Mouse (Mus musculus) gastrocnemius, postnatal 25 days (tissue): ENCODE data around the gene Gnb1l. TPM values are rescaled to one million over a fixed set of nuclear protein-coding genes. Genes with fewer than 3 reads are reported as not detected.

ENCODE experiments used
- DNase-seq: peaks from one replicate; pipeline ENCODE4 v3.0.0; 2022
- long read RNA-seq, 2 experiments: library from polyadenylated mRNA; stranded (forward); transcript quantifications; one replicate each; pipeline ENCODE4 v2.0.0; 2021
- total RNA-seq, 2 experiments: library from RNA; stranded (reverse); gene quantifications; 1 replicate in 1 of 2; 2 replicates in 1 of 2; pipeline ENCODE4 v1.2.3; 2021

The Gnb1l gene
- total RNA-seq = 1 to 10 TPM; 3.4 to 3.6 TPM
- long read RNA-seq, experiment 1, partial matches to known transcripts = 2 of 12 reads
- long read RNA-seq, experiment 1, other reads (novel, unspliced or antisense) = 7 of 12 reads
- long read RNA-seq, experiment 2, partial matches to known transcripts = 0 of 9 reads
- long read RNA-seq, experiment 2, other reads (novel, unspliced or antisense) = 4 of 9 reads

DNA sequence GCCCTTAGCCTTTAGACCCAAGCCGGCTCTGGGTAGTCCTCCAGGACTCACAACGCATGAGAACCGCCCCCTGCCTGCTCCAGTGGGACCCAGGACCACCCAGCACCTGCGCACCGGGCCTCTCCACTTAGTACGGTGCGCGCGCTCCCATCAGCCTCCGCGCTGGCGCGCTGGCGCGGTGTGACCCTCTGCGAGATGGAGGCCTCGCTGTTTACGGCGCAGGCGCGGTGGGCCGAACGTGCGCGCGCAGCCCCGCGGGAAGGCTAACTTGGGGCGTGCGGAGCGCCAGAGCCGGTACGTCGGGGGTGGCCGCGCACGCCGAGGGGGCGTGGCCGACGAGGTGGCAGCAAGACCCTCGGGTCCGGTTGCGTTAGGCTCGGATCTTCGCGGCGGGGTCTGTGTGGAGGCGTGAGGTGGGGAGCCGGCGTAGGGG is at the start of gene Gnb1l, which contains the start of gene Rtl10:
Gene Gnb1l (plus strand): TSS at position 156 of the 433 bp plus-strand sequence.
Gene Rtl10 (plus strand): TSS at position 344 of the 433 bp plus-strand sequence.
- peak; percentile 94 for DNase-seq

DNA sequence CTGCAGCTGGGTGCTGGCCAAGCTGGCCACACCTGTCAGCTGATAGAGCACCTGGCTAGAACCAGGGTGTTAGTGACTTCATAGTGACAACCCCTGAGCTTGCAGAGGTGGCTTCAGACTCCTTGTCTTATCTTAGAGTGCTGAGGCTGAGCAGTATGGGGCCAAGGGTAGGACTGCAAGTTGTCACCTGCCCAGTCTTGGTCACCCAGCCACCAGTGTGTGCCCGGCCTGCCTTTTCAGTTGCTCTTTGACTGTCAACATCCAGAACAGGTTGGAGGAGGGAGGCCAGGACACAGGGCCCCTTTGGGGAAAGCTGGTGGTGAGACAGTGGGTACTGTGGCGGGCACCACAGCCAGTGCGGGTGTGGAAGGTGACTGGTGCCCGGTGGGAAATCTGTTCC is 49.5 kb upstream of the Gnb1l start:
- no peak for DNase-seq

DNA sequence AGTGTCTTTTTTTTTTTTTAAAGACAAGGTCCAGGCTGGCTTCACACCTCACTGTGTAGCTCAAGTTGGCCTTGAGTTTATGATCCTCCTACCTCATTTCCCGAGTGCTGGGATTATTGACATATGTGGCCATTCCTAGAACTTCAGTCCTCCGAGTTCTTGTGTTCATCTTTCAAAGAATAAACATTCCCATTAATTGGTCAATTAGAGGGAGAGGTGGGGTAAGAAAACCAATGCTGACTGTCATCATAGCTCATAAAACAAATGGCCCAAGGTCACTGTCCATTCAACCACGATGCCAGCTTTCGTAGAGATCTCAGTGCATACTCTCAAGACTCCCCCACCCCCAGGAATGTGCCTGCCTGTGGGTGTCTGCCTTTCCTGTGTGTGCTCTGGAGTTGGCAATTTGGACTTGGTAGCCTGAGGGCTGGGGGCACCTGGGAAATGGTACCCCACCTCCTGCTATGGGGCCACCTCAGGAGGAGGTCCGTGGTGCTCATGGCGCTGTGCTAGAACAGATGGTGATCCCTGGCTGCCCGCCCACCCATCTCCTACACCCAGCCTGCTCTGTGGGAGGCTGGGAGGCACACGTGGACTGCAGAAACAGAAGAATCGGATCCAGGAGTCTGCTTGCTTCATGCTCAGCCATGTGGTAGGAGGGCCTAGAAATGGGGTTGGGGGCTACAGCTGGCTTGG is 46.9 kb upstream of the Gnb1l start:
- no peak for DNase-seq

DNA sequence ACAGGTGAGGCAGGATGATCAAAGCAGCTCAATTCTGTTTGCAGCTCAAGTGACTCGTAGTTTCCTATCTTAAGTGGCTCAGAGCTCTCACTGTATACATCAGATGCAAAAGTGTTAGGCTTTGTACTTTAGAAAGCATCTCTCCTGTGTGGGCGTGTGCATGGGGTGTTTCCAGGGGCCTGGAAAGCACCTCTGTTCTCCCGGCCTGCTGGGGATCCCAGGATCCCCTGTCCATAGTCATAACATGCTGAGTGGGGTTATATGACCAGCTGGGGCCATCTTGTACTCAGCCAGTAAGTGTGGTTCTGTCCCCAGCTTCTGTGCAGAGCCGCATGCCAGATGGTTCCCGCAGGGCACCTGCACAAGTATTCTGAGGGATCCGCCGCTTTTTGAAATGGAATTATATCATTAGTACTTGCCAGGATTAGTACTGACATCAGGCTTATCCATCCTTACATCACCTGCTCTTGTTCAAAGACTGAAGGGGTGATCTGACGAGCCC is 46.1 kb upstream of the Gnb1l start:
- no peak for DNase-seq

DNA sequence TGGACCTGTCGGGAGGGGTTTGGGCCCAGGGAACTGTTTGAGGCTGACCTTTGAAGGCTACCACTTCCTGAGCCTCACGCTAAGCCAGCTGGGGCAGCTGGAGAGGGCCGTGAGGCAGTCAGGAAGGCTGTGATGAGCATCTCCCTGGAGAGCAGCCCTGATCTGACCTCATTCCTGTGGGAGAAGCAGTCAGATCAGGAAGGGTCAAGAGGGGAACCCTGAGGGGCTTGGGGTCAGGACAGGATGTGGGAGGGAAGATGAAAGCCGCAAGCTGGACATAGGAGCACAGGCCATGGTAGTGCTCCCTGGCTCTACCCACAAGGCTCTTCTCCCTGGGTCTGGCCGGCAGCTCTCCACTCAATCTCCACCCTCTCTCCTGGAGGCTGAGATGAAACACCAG is 44.7 kb upstream of the Gnb1l start:
- DNase-seq = no peak

DNA sequence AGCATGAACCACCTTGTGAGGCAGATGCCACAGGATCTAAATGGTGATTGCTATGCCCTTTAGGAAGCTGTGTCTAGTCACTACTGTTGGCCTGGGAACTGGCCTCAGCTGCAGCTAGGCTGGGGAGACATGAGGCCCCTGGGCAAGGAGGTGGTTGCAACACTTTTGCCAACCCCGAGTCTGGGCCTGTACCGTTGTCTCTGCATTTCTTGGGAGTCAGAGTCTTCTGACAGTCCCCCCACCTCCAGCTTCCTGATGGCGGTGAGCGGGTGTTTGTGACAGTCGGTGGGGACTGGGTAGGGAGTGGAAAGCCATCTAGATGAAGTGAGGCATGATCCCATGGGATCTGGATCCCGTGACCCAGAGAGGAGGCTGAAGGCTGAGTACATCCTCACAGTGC is 43.1 kb upstream of the Gnb1l start:
- DNase-seq = no peak

DNA sequence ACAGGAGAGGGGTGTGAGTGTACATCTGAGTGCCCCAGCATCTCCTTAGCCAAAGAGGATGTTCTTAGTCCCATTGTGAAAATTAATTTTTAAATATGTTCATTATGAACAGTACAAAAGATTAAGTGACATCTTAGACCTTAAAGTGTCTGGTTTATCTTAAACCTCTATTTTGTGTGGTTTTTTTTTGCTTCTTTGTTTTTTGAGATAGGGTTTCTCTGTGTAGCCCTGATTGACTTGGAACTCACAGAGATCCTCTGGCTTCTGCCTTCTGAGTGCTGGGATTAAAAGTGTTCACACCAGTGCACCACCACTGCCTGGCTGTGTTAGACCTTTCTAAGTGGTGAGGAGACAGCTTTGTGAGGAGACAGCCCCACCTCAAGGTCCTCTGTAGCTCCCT is 39.9 kb upstream of the Gnb1l start:
- DNase-seq = no peak

DNA sequence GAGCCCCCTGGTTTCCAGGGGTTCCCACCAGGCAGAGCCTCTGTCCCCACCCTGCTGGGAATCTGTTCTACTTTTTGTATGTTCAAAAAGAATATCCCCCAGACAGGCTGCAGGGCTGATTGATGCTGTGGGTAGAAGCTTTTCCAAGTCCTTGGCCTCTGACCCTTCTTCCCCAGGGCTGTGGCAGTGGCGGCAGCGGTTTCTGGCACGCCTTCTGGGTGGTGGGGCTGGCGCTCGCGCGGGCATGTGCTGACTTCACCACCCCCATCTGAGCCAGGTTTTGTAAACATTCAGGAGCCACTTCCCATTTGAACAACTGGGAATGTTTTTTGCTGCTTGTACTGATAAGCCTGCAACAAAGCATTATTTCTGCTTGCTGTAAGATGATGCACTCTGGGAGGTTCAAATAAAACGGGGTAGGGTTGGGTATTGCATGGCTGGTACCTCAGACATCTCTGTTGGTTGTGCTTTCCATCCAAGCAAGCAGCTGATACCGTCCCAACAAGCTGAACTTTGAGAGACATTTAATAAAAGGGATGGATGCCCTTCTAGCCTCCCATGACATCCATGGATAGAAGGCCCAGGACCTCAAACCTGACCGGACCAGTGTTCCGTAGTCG is 39.1 kb upstream of the Gnb1l start:
- DNase-seq = no peak

DNA sequence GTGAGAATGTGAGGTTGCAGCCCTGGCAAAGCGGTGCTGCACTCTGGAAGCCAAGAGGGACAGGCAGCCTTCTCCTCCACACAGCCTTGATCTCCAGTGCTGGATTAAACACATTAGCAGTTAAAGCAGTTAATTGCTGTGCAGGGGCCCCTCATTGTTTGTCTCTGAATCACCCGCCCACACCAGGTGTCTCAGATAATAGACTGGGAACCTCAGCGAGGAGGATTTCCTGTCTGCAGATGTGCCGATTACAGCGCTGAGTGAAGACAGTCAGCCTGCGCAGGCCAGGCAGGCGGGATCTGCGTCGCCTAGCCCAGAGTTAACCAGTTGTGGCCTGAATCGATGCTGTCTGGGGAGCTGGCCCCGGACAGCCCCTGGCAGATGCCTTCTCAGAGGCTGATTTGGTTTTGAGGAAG is 38.5 kb upstream of the Gnb1l start:
- no peak for DNase-seq

DNA sequence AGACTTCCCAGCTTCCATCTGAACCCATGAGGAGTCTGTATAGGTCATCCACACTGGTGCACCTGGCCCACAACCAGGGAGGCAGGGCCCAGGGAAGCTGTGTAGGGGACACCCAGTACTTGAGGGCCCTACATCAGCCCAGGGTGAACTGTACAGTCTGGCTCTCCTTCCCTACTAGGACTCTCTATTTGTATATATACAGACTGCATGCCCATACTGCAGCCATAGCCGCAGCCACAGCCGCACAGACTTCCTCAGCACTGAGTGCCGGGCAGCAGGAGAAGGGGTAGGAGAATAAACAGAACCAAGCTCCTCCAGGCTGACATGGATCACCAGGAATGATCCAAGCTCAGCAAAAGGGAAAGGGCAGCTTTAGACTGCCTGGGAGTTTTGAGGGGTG is 37.7 kb upstream of the Gnb1l start:
- DNase-seq = no peak

DNA sequence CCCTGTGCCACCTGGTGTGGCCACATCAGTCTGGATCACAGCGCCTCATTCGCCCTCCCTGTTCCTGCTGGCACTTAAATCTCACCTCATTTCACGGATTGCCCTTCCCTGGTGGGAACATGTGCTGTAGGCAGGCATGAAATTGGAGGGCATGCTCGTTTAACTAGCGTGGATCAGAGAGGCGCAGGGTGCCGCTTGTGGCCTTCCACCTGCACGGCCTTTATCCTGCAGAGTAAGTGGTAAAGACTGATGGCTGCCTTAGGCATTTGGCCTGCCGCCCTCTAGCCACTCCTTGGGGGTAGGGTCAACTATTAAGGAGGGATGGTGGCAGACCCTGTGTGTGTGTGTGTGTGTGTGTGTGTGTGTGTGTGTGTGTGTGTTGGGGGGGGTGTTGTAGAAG is 36.5 kb upstream of the Gnb1l start:
- no peak for DNase-seq

DNA sequence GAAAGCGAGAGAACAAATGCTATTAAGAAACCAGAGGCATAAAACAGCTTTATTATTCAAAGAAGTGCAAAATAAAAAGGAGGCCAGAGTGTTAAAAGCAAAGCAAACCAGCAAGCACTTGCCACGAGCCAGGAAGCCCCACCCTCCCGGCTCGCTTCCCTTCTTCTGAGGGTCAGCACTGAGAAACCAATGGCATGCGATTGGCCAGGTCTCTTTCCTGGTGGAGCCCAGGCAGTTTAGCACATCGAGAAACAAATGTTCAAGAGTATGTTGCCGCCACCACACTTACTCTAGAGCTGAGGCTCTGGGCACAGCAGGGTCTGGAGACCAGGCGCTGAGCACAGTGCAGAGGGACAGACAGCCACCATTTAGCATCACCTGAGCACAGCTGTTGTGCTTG is 35.9 kb upstream of the Gnb1l start:
- DNase-seq = no peak

DNA sequence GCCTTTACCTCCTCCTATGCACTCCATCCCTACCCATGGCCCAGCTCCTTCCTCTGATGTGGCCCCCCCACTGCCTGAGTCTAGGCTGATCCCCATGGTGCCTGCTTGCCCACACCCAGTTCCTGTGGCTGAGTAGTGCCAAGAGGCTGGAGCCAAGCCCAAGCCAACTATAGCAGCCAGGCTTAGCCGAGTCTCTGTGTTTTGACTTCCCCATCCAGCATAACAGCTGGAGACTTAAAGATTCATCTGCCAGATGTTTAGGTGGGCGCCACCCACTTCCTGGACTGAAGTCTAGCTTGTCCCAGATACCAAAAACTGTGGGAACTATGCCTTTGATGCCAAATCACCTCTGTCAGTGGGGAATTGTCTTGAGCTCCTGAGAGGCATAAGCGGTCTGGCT is 34.2 kb upstream of the Gnb1l start:
- DNase-seq = peak; percentile 49

DNA sequence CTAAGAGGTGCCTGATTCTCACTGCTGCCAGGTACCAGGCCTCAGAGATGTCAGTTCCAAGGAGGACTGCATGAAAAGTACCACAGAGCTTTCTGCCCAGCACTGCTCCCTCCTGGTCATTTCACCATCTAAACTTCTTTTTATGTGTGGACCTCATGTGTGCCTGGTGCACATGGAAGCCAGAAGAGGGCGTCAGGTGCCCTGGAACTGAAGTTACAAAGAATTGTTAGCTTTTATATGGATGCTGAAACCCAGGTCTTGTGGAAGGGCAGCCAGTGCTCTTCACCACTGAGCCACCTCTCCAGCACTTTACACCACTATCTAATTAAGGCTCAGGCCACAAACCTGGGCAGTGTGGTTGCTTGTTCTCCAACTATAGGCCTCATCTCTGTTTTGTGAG is 27.7 kb upstream of the Gnb1l start:
- no peak for DNase-seq

DNA sequence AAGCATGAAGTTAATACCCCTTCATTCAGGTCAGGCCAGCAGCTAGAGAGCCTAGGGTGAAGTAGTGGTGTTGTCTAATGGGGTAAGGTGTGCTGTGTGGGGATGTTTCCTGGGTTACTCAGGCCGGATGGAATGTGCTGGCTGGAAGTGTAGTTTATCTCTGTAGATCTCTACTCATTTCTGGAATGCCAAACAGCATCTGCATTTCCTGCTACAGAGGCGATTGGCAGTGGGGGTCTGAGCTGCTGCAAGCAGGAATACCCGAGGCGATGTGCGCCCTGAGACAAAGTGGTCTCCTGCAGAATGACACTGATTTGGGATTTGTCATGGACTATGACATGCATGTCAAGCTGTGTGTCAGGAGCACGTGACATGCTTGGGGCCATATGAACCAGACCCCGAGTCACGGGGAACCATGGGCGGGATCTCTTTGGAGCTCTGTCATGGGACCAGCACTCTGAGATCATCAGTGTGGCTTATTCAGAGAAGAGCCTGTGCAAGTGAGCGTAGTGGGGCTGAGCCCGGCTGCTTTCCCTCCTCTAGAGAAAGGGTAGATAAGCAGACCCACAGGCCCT is 27.0 kb upstream of the Gnb1l start:
- DNase-seq = no peak

DNA sequence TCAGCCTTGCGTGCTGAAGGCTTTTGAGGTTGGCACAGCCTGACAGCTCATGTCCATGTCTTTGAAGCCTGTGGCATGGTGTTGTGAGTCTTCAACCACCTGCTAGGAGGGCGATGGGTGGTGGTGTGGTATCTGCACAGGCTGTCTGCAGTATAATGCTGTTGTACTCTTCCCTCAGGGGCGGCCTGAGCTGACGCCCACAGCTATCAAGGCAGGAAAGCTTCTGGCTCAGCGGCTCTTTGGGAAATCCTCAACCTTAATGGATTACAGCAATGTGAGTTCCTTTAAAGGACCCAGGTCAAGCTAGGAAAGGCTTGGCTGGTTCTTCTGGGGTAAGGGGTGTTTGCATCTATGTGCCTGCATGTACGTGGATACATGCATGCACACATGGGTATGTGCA is 26.5 kb upstream of the Gnb1l start:
- no peak for DNase-seq

DNA sequence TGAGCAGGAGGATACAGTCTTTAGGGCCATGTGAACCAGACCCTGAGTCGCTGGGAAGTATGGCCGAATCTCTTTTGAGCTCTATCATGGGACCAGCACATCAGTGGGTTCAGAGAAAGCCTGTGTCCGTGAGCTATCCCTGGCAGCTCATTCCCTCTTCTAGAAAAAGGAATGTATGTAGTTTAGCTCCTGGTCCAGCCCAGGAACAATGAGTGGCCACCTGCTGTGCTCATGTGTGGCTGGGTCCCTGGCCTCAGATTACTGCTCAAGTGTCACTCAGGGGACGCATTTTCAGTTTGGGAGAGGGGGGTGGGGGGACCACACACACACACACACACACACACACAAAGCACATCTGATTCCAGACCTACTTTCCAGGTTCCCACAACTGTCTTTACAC is 26.1 kb upstream of the Gnb1l start:
- no peak for DNase-seq

DNA sequence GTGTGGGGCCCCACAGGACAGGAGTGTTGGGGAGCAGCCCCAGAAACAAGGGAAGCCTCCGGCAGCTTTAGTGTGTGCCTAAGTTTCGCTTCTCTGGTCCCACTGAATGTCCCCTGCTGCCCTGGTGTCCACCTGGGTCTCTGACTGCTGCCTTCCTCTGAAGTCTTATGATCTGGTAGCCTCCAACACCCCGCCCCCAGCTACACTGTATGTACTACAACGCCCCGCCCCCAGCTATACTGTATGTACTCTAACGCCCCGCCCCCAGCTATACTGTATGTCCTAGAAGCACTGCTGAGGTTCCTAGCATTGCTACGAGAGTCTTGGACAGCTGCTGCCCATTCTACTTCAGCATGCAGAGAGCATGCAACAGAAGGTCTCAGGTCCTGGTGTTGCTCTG is 25.5 kb upstream of the Gnb1l start:
- no peak for DNase-seq

DNA sequence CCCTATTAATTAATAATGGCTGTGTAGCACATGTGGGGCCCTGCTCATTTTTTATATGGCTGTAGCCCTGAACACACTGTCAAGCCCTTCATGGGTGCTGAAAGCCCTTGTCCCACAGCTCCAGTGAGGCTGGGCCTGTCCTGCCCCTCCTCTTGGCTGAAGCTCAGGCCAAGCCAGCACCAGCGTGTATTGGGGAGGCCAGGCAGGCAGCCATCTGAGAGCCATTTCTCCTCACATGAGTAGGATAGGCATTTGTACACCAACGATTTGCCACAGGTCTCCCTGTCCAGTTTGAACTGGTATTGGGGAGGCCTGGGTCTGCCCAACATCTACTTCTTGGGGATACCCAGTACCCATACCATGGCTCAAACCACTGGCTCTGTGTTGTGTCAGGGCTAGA is 24.5 kb upstream of the Gnb1l start:
- DNase-seq = no peak

DNA sequence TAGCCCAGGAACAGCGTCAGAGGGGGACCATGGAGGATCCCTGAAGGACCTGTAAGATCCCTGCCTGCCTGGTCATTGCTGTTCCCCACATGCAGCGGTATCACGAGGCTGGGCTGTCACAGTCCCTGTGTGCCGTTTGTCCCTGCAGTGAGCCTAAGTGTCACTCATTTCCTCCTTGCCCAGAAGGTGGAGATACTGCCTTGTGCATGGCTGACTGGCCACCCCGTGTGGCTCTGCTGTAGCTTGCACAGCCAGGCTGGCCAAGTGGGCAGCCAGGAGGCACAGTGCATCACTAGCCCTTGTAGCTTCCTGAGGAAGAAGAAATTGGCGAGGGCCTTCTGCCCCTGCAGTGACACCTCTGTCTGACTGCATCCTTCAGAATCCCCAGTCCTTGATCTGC is 20.5 kb upstream of the Gnb1l start:
- DNase-seq = no peak

DNA sequence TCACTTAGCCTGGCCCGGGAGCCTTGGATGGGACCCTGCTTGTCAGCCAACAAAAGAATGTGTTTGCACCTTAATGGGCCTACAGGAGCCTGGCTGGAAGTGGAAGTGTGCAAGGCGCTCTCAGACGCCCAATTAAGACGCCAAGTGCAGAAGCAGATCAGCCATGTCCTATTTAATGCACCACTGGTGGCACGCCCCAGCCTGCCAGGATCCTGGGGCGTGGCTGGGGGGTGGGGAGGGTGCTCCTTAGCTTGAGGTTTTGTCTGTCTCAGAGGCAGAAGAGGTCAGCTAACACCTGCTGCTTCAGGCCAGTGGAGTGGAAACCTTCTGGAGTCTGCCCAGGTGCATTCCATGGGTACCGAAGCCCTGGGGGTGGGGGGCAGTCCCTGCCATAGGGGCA is 18.8 kb upstream of the Gnb1l start:
- DNase-seq = no peak

DNA sequence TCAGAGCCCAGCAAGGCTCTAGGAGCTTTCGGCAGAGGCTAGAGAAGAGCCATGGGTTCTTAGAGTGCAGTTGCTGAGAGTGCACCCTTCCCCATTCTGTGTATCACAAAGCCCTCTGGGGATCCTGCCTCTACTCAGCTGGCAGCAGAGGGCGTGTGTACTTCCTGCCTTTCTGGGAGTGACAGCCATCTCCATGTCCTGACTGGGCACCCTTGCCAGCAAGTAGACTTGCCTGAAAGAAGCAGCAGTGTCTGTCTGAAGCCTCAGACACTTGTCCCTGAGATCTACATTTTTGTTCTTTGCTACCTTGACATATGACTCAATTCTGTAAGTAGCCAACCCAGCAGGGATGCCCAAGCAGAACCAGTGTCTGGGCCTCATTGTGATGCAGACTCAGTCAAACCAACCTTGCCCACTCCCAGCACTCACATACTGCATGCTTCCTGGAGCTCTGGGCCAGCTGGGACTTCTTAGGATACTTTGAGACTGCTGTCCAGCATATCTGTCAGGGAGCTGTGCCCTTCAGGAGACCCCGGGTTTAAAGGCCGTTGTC is 17.5 kb upstream of the Gnb1l start:
- no peak for DNase-seq

DNA sequence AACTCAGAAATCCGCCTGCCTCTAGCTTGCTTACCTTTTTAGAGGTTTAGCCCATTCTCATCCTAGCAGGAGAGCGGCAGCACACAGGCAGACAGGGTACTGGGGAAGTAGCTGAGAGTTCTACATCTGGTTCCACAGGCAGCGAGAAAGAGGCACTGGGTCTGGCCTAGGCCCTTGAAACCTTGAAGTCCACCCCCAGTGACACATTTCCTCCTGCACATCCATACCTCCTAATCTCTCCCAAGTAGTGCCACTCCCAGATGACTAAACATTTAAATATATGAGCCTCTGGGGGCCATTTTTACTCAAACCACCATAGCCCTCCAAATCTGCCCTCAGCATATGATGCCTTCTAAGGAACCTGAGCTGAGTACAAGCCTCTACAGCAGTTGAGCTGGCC is 16.1 kb upstream of the Gnb1l start:
- DNase-seq = no peak
